Mouse (Mus musculus) CH12.LX (cell line): ENCODE results near the gene Dpp6. TPM values are rescaled to one million over a fixed set of nuclear protein-coding genes. Genes with fewer than 3 reads are reported as not detected.

Experiments
- DNase-seq: peaks from one replicate; pipeline ENCODE4 v3.0.0-alpha.2; 2013; ENCODE audit errors: extremely low read depth
- H3K27ac ChIP-seq: 2 replicates; pipeline ENCODE4 v1.5.1; 2012; ENCODE audit warnings: low read depth, mild to moderate bottlenecking, control low read depth, moderate library complexity; ENCODE audit not compliant: insufficient read depth
- H3K27me3 ChIP-seq: replicated peaks from 2 replicates; pipeline ENCODE3; 2012; ENCODE audit warnings: inconsistent platforms
- H3K36me3 ChIP-seq, 2 experiments: replicated peaks in 1 of 2; 2 replicates each; pipeline versions ENCODE3 to v1.6.1; 2012; ENCODE audit warnings: inconsistent platforms in 1 of 2, low read length in 1 of 2, mild to moderate bottlenecking in 1 of 2, mixed read lengths in 1 of 2, moderate library complexity in 1 of 2; ENCODE audit not compliant: control insufficient read depth in 1 of 2, insufficient read depth in 1 of 2
- H3K4me1 ChIP-seq, 2 experiments: 2 replicates each; pipeline ENCODE4 v1.6.1; 2012; ENCODE audit warnings: inconsistent platforms in 1 of 2, moderate library complexity in 1 of 2; ENCODE audit not compliant: insufficient read depth in 2 of 2, control insufficient read depth in 1 of 2
- H3K4me2 ChIP-seq: 2 replicates; pipeline ENCODE4 v1.6.1; 2012; ENCODE audit warnings: low read depth, mild to moderate bottlenecking, control low read depth; ENCODE audit not compliant: poor library complexity, insufficient read depth, severe bottlenecking
- H3K4me3 ChIP-seq, 3 experiments: fragments of 150-350 bp in 1 of 3; sonication (generic) in 1 of 3; replicated peaks in 1 of 3; 2 replicates each; pipeline versions ENCODE3 to v1.5.1; 2011 to 2012; ENCODE audit warnings: low read depth in 2 of 3, low read length in 2 of 3, mild to moderate bottlenecking in 2 of 3, moderate library complexity in 2 of 3, control low read depth in 1 of 3, improper control_type of control experiment in 1 of 3, inconsistent platforms in 1 of 3, mixed read lengths in 1 of 3; ENCODE audit not compliant: poor library complexity in 1 of 3
- H3K79me2 ChIP-seq: replicated peaks from 2 replicates; pipeline ENCODE4 v1.6.1; 2012; ENCODE audit warnings: mild to moderate bottlenecking, moderate library complexity; ENCODE audit not compliant: control insufficient read depth, poor library complexity, insufficient read depth, severe bottlenecking; ENCODE audit errors: extremely low read depth
- H3K9ac ChIP-seq: 2 replicates; pipeline ENCODE4 v1.6.1; 2012; ENCODE audit warnings: low read depth, mild to moderate bottlenecking, control low read depth, moderate library complexity; ENCODE audit not compliant: insufficient read depth
- H3K9me3 ChIP-seq: replicated peaks from 2 replicates; pipeline ENCODE3; 2012; ENCODE audit warnings: low read length, inconsistent platforms, mixed read lengths
- BHLHE40 ChIP-seq: IDR thresholded peaks from 2 replicates; pipeline ENCODE4 v1.6.1; 2011; ENCODE audit warnings: mild to moderate bottlenecking, low read depth, low read length, improper control_type of control experiment
- CHD2 ChIP-seq: IDR thresholded peaks from 2 replicates; pipeline ENCODE4 v1.6.1; 2011; ENCODE audit warnings: low read length, improper control_type of control experiment
- CTCF ChIP-seq, 2 experiments: IDR thresholded peaks in 1 of 2; conservative IDR thresholded peaks in 1 of 2; 2 replicates each; pipeline ENCODE4 v1.5.1; 2011 to 2012; ENCODE audit warnings: low read depth in 2 of 2, low read length in 2 of 2, improper control_type of control experiment in 1 of 2, inconsistent platforms in 1 of 2, mild to moderate bottlenecking in 1 of 2, moderate library complexity in 1 of 2
- ELF1 ChIP-seq: IDR thresholded peaks from 2 replicates; pipeline ENCODE4 v1.6.1; 2014; ENCODE audit warnings: low read depth, mild to moderate bottlenecking, inconsistent platforms, low read length, improper control_type of control experiment
- ETS1 ChIP-seq: conservative IDR thresholded peaks from 2 replicates; pipeline ENCODE4 v1.6.1; 2012; ENCODE audit warnings: low read depth, mild to moderate bottlenecking, inconsistent platforms, low read length, improper control_type of control experiment, moderate library complexity
- GABPA ChIP-seq: IDR thresholded peaks from 2 replicates; pipeline ENCODE4 v1.6.1; 2012; ENCODE audit warnings: low read depth, low read length, improper control_type of control experiment, inconsistent platforms; ENCODE audit not compliant: insufficient replicate concordance
- HCFC1 ChIP-seq: IDR thresholded peaks from 2 replicates; pipeline ENCODE4 v1.6.1; 2012; ENCODE audit warnings: low read depth, mild to moderate bottlenecking, inconsistent platforms, low read length, improper control_type of control experiment
- IRF4 ChIP-seq: IDR thresholded peaks from 2 replicates; pipeline ENCODE4 v1.6.1; 2014; ENCODE audit warnings: low read depth, mild to moderate bottlenecking, inconsistent platforms, low read length, improper control_type of control experiment
- JUN ChIP-seq: IDR thresholded peaks from 2 replicates; pipeline ENCODE4 v1.6.1; 2011; ENCODE audit warnings: low read depth, mild to moderate bottlenecking, low read length, improper control_type of control experiment, moderate library complexity; ENCODE audit not compliant: insufficient read depth
- KAT2A ChIP-seq: IDR thresholded peaks from 2 replicates; pipeline ENCODE4 v1.6.1; 2012; ENCODE audit warnings: low read length, improper control_type of control experiment, inconsistent platforms; ENCODE audit not compliant: insufficient replicate concordance
- MAX ChIP-seq: IDR thresholded peaks from 2 replicates; pipeline ENCODE4 v1.6.1; 2011; ENCODE audit warnings: low read length, improper control_type of control experiment
- MEF2A ChIP-seq: IDR thresholded peaks from 2 replicates; pipeline ENCODE4 v1.6.1; 2014; ENCODE audit warnings: low read depth, mild to moderate bottlenecking, inconsistent platforms, low read length, improper control_type of control experiment, borderline replicate concordance
- MXI1 ChIP-seq: IDR thresholded peaks from 2 replicates; pipeline ENCODE4 v1.6.1; 2011; ENCODE audit warnings: mild to moderate bottlenecking, low read depth, low read length, improper control_type of control experiment
- NELFE ChIP-seq: IDR thresholded peaks from 2 replicates; pipeline ENCODE4 v1.6.1; 2011; ENCODE audit warnings: low read depth, low read length, improper control_type of control experiment
- NRF1 ChIP-seq: IDR thresholded peaks from 2 replicates; pipeline ENCODE4 v1.6.1; 2014; ENCODE audit warnings: low read depth, mild to moderate bottlenecking, inconsistent platforms, low read length, improper control_type of control experiment, moderate library complexity
- PAX5 ChIP-seq: IDR thresholded peaks from 2 replicates; pipeline ENCODE4 v1.6.1; 2012; ENCODE audit warnings: low read length, inconsistent platforms, mixed read lengths
- POLR2AphosphoS2 ChIP-seq: IDR thresholded peaks from 2 replicates; pipeline ENCODE4 v1.6.1; 2011; ENCODE audit warnings: low read depth, low read length, improper control_type of control experiment
- RAD21 ChIP-seq: IDR thresholded peaks from 2 replicates; pipeline ENCODE4 v1.6.1; 2011; ENCODE audit warnings: low read depth, mild to moderate bottlenecking, low read length, improper control_type of control experiment, moderate library complexity
- RCOR1 ChIP-seq: conservative IDR thresholded peaks from 2 replicates; pipeline ENCODE4 v1.6.1; 2012; ENCODE audit warnings: low read depth, mild to moderate bottlenecking, inconsistent platforms, low read length, improper control_type of control experiment
- SMC3 ChIP-seq: IDR thresholded peaks from 2 replicates; pipeline ENCODE4 v1.6.1; 2011; ENCODE audit warnings: low read depth, low read length, improper control_type of control experiment
- TBP ChIP-seq: conservative IDR thresholded peaks from 2 replicates; pipeline ENCODE4 v1.6.1; 2011; ENCODE audit warnings: low read depth, low read length, improper control_type of control experiment
- UBTF ChIP-seq: IDR thresholded peaks from 2 replicates; pipeline ENCODE4 v1.6.1; 2012; ENCODE audit warnings: low read depth, mild to moderate bottlenecking, inconsistent platforms, low read length, improper control_type of control experiment, moderate library complexity
- USF1 ChIP-seq: IDR thresholded peaks from 2 replicates; pipeline ENCODE4 v1.6.1; 2014; ENCODE audit warnings: low read depth, mild to moderate bottlenecking, inconsistent platforms, low read length, improper control_type of control experiment
- ZKSCAN1 ChIP-seq: IDR thresholded peaks from 2 replicates; pipeline ENCODE4 v1.6.1; 2012; ENCODE audit warnings: low read depth, inconsistent platforms, low read length, improper control_type of control experiment, borderline replicate concordance
- ZNF384 ChIP-seq: IDR thresholded peaks from 2 replicates; pipeline ENCODE4 v1.6.1; 2012; ENCODE audit warnings: low read depth, low read length, improper control_type of control experiment, inconsistent platforms
- dilution Hi-C: fragments of 300-500 bp; cut with MboI; formaldehyde crosslinking; loops from 2 replicates; pipeline ENCODE4 v1.14.3; 2020; ENCODE audit warnings: low sequenced_read_pairs; ENCODE audit not compliant: extremely low pct_unique_long_range_greater_than_20kb, extremely low pct_ligation_motif_present
- in situ Hi-C: fragments of 300-500 bp; cut with MboI; formaldehyde crosslinking; loops from 3 replicates; pipeline ENCODE4 v1.14.3; 2019; ENCODE audit warnings: low sequenced_read_pairs, low pct_ligation_motif_present, low pct_unique_long_range_greater_than_20kb, mixed read lengths
- polyA plus RNA-seq: library from polyadenylated mRNA; unstranded; fragments of >175 nt; gene quantifications from 2 replicates; pipeline ENCODE4 v1.2.1, GENCODE M21; 2012; ENCODE audit warnings: low read depth; ENCODE audit not compliant: insufficient read length
- total RNA-seq, 2 experiments: library from RNA; depleted of rRNA; stranded (reverse); fragments of 300-350 nt in 1 of 2; fragments of >200 nt in 1 of 2; gene quantifications; 2 replicates each; pipeline ENCODE4 v1.2.3; 2012 to 2014

Gene Dpp6
- total and polyA plus RNA-seq, 3 experiments: not detected

DNA sequence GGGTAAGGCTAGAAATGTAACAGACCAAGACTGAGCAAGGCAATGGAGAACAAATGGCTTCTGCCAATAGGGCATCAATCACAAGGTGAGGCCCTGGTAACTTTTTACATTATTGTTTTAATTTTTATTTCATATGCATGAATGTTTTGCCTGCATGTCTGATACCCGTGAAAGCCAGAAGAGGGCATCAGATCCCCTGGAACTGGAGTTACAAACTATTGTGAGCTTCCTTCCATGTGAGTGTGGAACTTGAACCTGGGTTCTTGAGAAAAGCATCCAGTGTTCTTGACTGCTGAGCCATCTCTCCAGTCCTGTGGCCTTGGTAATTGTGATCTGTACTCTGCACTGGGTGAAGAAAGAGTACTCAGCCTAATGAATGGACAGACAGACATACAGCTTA is 259.0 kb downstream of the Dpp6 start:
- no peak for DNase-seq
- in situ Hi-C loops (loop anchor here (25.0 kb wide), 2 partner anchors 336 to 536 kb away; no protein-coding TSS in a partner anchor), dilution Hi-C loops (no loop called here)
- TF ChIP-seq RCOR1 (no peak), SMC3 (no peak), ZNF384 (no peak), GABPA (no peak), CHD2 (no peak), HCFC1 (no peak), RAD21 (no peak; the same call in 1 of the 2 replicates), NELFE (no peak), JUN (no peak)
- H3K4me2 ChIP-seq: no peak overlapping the region
- no peaks in the 10 kb centered on the region for H3K4me1 ChIP-seq
- peaks cover 39% of the 10 kb centered on the region for H3K9me3 ChIP-seq
- no peaks in the 10 kb centered on the region for H3K36me3 ChIP-seq
- no peak overlapping the region for H3K27ac ChIP-seq
- H3K9ac ChIP-seq: no peak overlapping the region
- no peaks in the 10 kb centered on the region for H3K79me2 ChIP-seq
- no peaks in the 10 kb centered on the region for H3K27me3 ChIP-seq
- H3K4me3 ChIP-seq: no peak overlapping the region

DNA sequence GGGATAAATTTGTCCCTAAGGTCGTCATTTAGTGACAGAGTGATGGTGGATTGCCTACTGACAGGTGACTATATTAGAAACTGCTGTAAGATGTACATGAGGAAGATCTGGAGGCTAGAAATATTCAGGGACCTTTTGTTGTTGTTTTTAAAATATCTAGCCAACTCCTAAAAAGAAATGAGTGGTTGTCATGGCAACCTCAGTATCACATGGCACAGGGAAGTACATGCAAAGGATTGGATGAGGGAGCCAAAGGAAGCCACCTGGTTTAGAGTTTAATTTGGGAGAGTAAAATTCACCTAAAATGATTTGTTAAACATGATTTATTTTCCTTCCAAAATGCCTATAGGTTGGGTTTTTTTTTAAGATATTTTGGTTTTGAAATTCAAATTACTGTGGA is 260.8 kb downstream of the Dpp6 start:
- dilution Hi-C loops (no loop called here), in situ Hi-C loops (loop anchor here (25.0 kb wide), 2 partner anchors 334 to 534 kb away; no protein-coding TSS in a partner anchor)
- no peaks in the 10 kb centered on the region for H3K36me3 ChIP-seq
- no peak for DNase-seq
- no peak overlapping the region for H3K4me2 ChIP-seq
- no peaks in the 10 kb centered on the region for H3K27me3 ChIP-seq
- no peak overlapping the region for H3K27ac ChIP-seq
- H3K9ac ChIP-seq: no peak overlapping the region
- H3K79me2 ChIP-seq: no peaks in the 10 kb centered on the region
- H3K9me3 ChIP-seq: peaks cover 40% of the 10 kb centered on the region
- no peak overlapping the region for H3K4me3 ChIP-seq
- TF ChIP-seq ELF1 (no peak), CHD2 (no peak), BHLHE40 (no peak), MEF2A (no peak), ETS1 (no peak)
- no peaks in the 10 kb centered on the region for H3K4me1 ChIP-seq

- Histone ChIP-seq H3K9ac (no peak overlapping the region), H3K27ac (no peak overlapping the region), H3K4me1 (no peaks in the 10 kb centered on the region), H3K79me2 (no peaks in the 10 kb centered on the region), H3K9me3 (peaks cover 31% of the 10 kb centered on the region), H3K27me3 (no peaks in the 10 kb centered on the region), H3K4me2 (no peak overlapping the region), H3K4me3 (no peak overlapping the region), H3K36me3 (no peaks in the 10 kb centered on the region)
- no peak for TF ChIP-seq ETS1
- TF ChIP-seq HCFC1: no peak
- TF ChIP-seq ZKSCAN1: no peak
- TF ChIP-seq NRF1: no peak
- no peak for TF ChIP-seq IRF4
- TF ChIP-seq USF1: no peak
- TF ChIP-seq ELF1: no peak
- TF ChIP-seq KAT2A: no peak
- no peak for TF ChIP-seq MXI1
- TF ChIP-seq CTCF (conservative IDR thresholded peaks at IDR 0.05 in 1 of 2, IDR thresholded peaks at IDR 0.05 in 1 of 2; ENCODE audit: low read depth in 2 of 2, low read length in 2 of 2): no peak
- no peak for TF ChIP-seq PAX5
- TF ChIP-seq MAX: no peak
- TF ChIP-seq UBTF: no peak
- no peak for TF ChIP-seq TBP
- no peak for TF ChIP-seq POLR2AphosphoS2
- DNase-seq: no peak
- dilution Hi-C loops (no loop called here), in situ Hi-C loops (loop anchor here (25.0 kb wide), 2 partner anchors 331 to 531 kb away; no protein-coding TSS in a partner anchor)
Measured at GRCm38 (mm10) chr5:27081275-27081674, 264.3 kb downstream of the Dpp6 start.
